Mouse (Mus musculus): ENCODE results near the gene Eomes. TPM values are rescaled to one million over a fixed set of nuclear protein-coding genes. Genes with fewer than 3 reads are reported as not detected.
A peak's percentile ranks its signal among the peaks of the same experiment; 100 is the strongest.

Gene Eomes
- total and polyA plus RNA-seq, 2 experiments from 2014 or later = not detected

DNA sequence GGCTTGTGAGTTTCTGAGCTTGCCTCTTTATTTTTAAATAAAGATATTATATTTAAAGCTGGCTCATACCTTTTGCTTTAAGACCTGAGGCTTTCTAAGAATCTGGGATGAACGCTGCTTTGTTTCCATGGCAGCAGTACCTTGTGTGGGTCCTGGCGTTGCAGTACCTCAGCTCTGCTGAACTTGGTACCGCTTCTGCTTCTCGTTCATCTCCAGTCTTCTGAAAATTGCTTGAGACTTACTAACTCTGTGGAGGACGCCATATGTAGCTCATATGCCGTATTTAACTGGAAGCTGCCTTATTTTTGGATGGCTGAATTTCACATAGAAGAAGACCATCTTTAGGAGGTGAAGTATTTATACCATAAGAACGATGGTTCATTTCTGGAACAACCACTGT, 30.6 kb downstream of the Eomes start:
- H3K4me2 ChIP-seq (ENCODE audit: low read depth, low read length) = no peak overlapping the region
- no peak for ATAC-seq (ENCODE audit: insufficient read depth, low read depth)
- no peaks in the 10 kb centered on the region for H3K27me3 ChIP-seq (ENCODE audit: control insufficient read depth, insufficient read depth, low read length)
- no peak overlapping the region for H3K9ac ChIP-seq (replicated peaks; ENCODE audit: low read depth, low read length)
- WGBS = 79% methylated on average over 7 of the region's 7 CpGs
- H3K4me3 ChIP-seq (ENCODE audit: low read depth, low read length) = no peak overlapping the region
- peaks cover 57% of the 10 kb centered on the region for H3K4me1 ChIP-seq (ENCODE audit: control insufficient read depth, insufficient read depth)
- no peaks in the 10 kb centered on the region for H3K36me3 ChIP-seq (replicated peaks; ENCODE audit: control insufficient read depth, insufficient read depth, low read length)
- H3K9me3 ChIP-seq (replicated peaks; ENCODE audit: control insufficient read depth, low read length) = no peaks in the 10 kb centered on the region
- H3K27ac ChIP-seq (ENCODE audit: low read depth) = no peak overlapping the region
- TF ChIP-seq CTCF (IDR thresholded peaks at IDR 0.05; ENCODE audit: low read depth) = no peak
- TF ChIP-seq EP300 (IDR thresholded peaks at IDR 0.05; ENCODE audit: low read depth) = no peak
- DNase-seq (ENCODE audit: low spot score) = no peak

DNA sequence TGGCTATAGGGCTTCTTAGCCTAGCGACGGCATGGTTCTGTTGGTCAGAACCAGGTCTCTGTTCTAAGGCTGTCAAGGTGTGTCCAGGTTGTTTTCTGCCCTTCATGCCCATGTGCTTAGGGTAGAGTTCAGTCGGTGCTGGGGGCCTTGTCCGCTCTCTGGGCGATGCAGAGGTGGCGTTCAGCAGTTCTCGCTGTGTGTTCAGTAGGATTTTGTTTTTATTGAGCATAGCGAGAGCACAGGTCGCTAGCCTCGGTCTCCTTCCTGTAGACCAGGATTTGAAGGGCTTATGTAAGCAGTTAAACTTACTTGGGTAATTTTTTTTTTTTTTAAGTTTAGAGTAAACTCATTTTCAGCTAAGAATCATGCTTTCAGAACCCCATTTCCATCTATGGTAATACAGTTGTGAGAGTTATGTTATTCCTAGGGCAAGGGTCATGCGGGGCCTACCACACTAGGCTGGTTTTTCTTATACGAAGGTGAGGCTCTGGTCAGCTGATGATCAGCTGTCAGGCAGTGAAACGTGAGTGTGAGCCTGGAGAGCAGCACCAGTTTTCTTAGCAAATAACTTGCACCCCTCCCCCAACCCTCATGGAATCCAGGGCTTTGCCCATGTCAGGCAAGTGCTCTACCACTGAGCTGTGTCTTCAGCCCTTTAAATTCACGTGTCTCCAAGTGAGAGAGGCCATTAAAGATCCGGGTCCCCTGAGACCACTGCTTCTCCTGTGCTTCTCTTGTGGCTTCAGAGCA, 33.1 kb downstream of the Eomes start:
- ATAC-seq (ENCODE audit: insufficient read depth, low read depth) = no peak
- no peaks in the 10 kb centered on the region for H3K27me3 ChIP-seq (ENCODE audit: control insufficient read depth, insufficient read depth, low read length)
- H3K9ac ChIP-seq (replicated peaks; ENCODE audit: low read depth, low read length) = no peak overlapping the region
- WGBS = 65% methylated on average over 15 of the region's 15 CpGs
- peaks cover 13% of the 10 kb centered on the region for H3K36me3 ChIP-seq (replicated peaks; ENCODE audit: control insufficient read depth, insufficient read depth, low read length)
- no peak overlapping the region for H3K4me3 ChIP-seq (ENCODE audit: low read depth, low read length)
- peaks cover 54% of the 10 kb centered on the region for H3K4me1 ChIP-seq (ENCODE audit: control insufficient read depth, insufficient read depth)
- H3K27ac ChIP-seq (ENCODE audit: low read depth) = peak overlapping the region; percentile 78
- no peak for DNase-seq (ENCODE audit: low spot score)
- no peak overlapping the region for H3K4me2 ChIP-seq (ENCODE audit: low read depth, low read length)
- TF ChIP-seq EP300 (IDR thresholded peaks at IDR 0.05; ENCODE audit: low read depth) = no peak
- no peak for TF ChIP-seq CTCF (IDR thresholded peaks at IDR 0.05; ENCODE audit: low read depth)
- H3K9me3 ChIP-seq (replicated peaks; ENCODE audit: control insufficient read depth, low read length) = no peaks in the 10 kb centered on the region

DNA sequence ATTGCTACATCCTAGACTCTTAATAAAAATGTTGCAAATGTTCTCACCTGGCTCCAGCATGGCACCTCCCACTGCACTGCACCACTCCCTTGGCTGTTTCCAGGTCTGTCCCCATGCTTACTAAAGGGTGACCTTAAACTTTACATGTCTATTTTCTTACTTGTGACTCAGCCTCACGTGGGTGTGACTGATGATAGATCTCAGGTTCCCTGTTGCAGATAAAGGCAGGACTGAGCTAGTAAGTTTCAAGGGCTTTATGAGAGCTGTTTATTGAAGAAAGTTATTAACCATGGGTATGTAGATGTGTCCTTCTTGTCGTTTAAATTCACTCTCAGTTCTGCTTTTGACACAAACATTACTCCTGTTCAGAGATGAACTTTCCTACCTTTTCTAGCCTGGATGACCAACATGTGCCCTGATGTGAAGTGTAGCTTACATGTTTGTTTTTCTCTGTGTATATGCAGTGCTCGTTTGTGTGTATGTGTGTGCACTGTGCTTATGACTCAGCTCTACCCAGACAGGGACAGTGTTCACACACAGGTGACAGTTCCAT, 34.7 kb downstream of the Eomes start:
- Histone ChIP-seq H3K9me3 (replicated peaks; ENCODE audit: control insufficient read depth, low read length) (no peaks in the 10 kb centered on the region), H3K9ac (replicated peaks; ENCODE audit: low read depth, low read length) (no peak overlapping the region), H3K4me1 (ENCODE audit: control insufficient read depth, insufficient read depth) (peaks cover 55% of the 10 kb centered on the region), H3K4me2 (ENCODE audit: low read depth, low read length) (no peak overlapping the region), H3K4me3 (ENCODE audit: low read depth, low read length) (no peak overlapping the region), H3K27ac (ENCODE audit: low read depth) (peak overlapping the region; percentile 78), H3K27me3 (ENCODE audit: control insufficient read depth, insufficient read depth, low read length) (no peaks in the 10 kb centered on the region), H3K36me3 (replicated peaks; ENCODE audit: control insufficient read depth, insufficient read depth, low read length) (peaks cover 13% of the 10 kb centered on the region)
- ATAC-seq (ENCODE audit: insufficient read depth, low read depth) (peak; percentile 61), DNase-seq (ENCODE audit: low spot score) (peak; percentile 60)
- 32% methylated on average over 3 of the region's 3 CpGs for WGBS
- TF ChIP-seq CTCF (IDR thresholded peaks at IDR 0.05; ENCODE audit: low read depth) (no peak), EP300 (IDR thresholded peaks at IDR 0.05; ENCODE audit: low read depth) (0 out of 2 replicates have a peak, but pooled peaks have one; percentile 47)

DNA sequence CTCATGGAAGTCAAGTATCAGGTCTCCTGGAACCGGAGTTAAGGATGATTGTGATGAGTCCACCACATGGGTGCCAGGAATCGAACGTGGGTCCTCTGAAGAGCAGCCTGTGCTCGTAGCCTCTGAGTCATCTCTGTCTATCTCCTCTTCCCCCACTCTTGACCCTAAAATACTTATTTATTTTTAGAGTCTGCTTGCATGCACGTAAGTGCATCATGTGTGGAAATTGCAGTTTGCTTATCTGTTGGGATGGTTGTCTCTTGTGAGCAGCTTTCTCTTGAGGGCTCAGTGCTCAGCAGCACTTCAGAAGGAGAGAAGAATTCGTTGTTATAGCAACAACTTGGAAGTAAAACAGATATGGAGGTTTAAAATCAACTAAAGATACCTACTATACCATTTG, 37.5 kb downstream of the Eomes start:
- Histone ChIP-seq H3K4me3 (ENCODE audit: low read depth, low read length) (no peak overlapping the region), H3K36me3 (replicated peaks; ENCODE audit: control insufficient read depth, insufficient read depth, low read length) (peaks cover 13% of the 10 kb centered on the region), H3K4me2 (ENCODE audit: low read depth, low read length) (no peak overlapping the region), H3K27ac (ENCODE audit: low read depth) (peak overlapping the region; percentile 25; the same call in 1 of the 2 replicates), H3K9me3 (replicated peaks; ENCODE audit: control insufficient read depth, low read length) (no peaks in the 10 kb centered on the region), H3K9ac (replicated peaks; ENCODE audit: low read depth, low read length) (no peak overlapping the region), H3K4me1 (ENCODE audit: control insufficient read depth, insufficient read depth) (peaks cover 57% of the 10 kb centered on the region), H3K27me3 (ENCODE audit: control insufficient read depth, insufficient read depth, low read length) (no peaks in the 10 kb centered on the region)
- TF ChIP-seq CTCF (IDR thresholded peaks at IDR 0.05; ENCODE audit: low read depth) (no peak), EP300 (IDR thresholded peaks at IDR 0.05; ENCODE audit: low read depth) (no peak)
- DNase-seq (ENCODE audit: low spot score) (no peak), ATAC-seq (ENCODE audit: insufficient read depth, low read depth) (0 out of 2 replicates have a peak, but pooled peaks have one; percentile 22)
- 34% methylated on average over 6 of the region's 6 CpGs for WGBS

DNA sequence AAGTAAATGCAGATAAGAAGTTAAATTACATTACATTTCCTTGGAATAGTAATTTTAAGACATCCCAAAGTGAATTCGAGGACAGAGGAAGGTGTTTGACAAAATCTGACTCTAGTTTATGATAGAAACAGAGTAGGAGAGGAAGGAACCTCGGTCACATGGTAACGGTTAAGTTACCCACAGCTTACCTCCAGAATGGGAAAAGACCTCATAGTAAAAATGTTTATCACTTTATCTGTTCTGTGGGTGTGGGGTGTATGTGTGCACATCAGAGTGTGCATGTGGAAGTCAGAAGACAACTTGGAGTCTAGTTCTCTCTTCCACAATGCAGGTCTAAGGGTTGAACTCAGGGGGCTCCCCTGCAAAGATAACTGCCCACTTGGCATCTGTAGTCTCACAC, 38.1 kb downstream of the Eomes start:
- H3K4me1 ChIP-seq (ENCODE audit: control insufficient read depth, insufficient read depth) = peaks cover 58% of the 10 kb centered on the region
- no peak for ATAC-seq (ENCODE audit: insufficient read depth, low read depth)

More for the DNA sequence above, 38.1 kb downstream of the Eomes start:
- no peak overlapping the region for H3K9ac ChIP-seq (replicated peaks; ENCODE audit: low read depth, low read length)
- no peaks in the 10 kb centered on the region for H3K9me3 ChIP-seq (replicated peaks; ENCODE audit: control insufficient read depth, low read length)
- H3K27ac ChIP-seq (ENCODE audit: low read depth) = no peak overlapping the region
- DNase-seq (ENCODE audit: low spot score) = no peak
- no peak overlapping the region for H3K4me3 ChIP-seq (ENCODE audit: low read depth, low read length)
- no peak for TF ChIP-seq EP300 (IDR thresholded peaks at IDR 0.05; ENCODE audit: low read depth)
- TF ChIP-seq CTCF (IDR thresholded peaks at IDR 0.05; ENCODE audit: low read depth) = no peak
- H3K36me3 ChIP-seq (replicated peaks; ENCODE audit: control insufficient read depth, insufficient read depth, low read length) = peaks cover 13% of the 10 kb centered on the region
- no peaks in the 10 kb centered on the region for H3K27me3 ChIP-seq (ENCODE audit: control insufficient read depth, insufficient read depth, low read length)
- 87% methylated on average over 3 of the region's 3 CpGs for WGBS
- H3K4me2 ChIP-seq (ENCODE audit: low read depth, low read length) = no peak overlapping the region
